Mouse (Mus musculus) fat pad, adult 2 months (tissue): ENCODE measurements around the gene Ssh2.

Experiments used
- DNase-seq: peaks from one replicate; pipeline ENCODE4 v3.0.0-alpha.2; 2011; ENCODE audit warnings: low read depth, low spot score; ENCODE audit errors: extremely low read depth

The Ssh2 gene

GRCm38 (mm10) chr11:77505291-77505980, 289.3 kb downstream of the Ssh2 start:
- DNase-seq, result no peak

GRCm38 (mm10) chr11:77506273-77506672, 290.2 kb downstream of the Ssh2 start:
- no peak for DNase-seq

GRCm38 (mm10) chr11:77506941-77507340, 290.9 kb downstream of the Ssh2 start:
- DNase-seq, result no peak

DNA sequence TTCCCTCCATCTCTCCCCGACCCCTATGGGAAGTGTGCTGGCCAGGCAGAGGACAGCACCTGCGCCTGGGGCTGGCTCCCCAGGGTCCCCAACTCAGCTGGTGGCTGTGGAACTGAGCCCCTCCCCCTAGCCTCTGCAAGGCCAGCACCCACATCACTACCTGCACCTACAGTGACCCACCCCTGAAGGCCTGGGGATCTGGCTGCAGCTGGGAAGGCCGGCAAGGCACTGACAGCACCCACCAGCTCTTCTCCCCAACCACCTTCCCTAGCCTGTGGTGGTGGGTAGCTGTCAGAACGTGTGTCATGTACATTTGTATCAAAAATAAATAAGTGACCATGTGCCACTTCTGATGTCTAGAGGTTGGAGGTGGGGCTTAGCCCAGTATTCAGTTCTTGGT, 291.3 kb downstream of the Ssh2 start:
- DNase-seq, result no peak

DNA sequence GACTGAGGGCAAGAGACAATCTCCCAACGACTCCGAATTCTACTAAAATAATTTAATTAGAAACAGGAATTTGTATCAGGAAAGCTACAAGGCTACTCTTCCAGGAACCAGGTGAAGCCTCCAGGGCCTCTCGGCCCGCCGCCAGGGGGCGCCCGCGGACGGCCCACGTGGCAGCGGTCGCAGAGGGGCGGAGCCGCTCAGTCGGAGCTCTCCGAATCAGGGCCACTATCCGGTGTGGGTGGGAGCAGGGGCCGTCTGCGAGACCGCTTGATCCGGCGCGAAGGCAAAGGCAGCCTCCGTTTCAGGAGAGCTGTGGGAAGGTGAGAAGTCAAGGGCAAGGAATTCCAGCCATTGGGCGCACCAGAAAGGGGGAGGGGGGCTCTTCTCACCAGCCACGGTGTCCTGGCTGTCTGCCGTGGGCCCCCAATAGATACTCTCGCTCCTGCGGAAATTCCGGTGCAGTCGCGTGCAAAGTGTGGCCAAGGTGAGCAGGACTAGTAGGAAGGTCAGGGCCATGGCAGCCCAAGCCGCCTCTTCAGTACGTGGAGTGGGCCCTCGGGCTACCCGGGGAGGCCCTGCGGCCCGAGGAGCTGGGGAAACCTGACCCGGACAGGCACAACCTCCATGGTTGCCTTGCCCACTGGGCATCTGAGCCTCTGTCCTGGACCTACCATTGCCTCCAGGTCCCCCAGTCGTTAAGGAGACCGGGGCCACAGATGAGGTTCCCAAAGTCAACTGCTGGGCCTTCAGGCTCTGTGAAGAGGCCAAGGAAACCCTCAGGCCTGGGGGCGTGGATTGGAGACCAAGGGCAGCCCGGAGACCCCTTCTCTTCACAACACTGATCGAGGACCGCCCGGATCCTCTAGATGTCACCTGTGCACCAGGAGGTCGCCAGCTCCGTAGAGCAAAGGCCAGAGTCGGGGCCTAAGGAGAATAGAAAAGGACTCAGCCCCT, 292.3 kb downstream of the Ssh2 start:
- DNase-seq, result no peak
